Mouse (Mus musculus): ENCODE results near the gene Esyt2. TPM values are rescaled to one million over a fixed set of nuclear protein-coding genes. Genes with fewer than 3 reads are reported as not detected.
A peak's percentile ranks its signal among the peaks of the same experiment; 100 is the strongest.

Gene Esyt2
- 13.0 and 15.1 TPM in 2 replicates for polyA plus RNA-seq (2011; ENCODE audit: insufficient read depth, insufficient read length, low replicate concordance, missing spikeins)

DNA sequence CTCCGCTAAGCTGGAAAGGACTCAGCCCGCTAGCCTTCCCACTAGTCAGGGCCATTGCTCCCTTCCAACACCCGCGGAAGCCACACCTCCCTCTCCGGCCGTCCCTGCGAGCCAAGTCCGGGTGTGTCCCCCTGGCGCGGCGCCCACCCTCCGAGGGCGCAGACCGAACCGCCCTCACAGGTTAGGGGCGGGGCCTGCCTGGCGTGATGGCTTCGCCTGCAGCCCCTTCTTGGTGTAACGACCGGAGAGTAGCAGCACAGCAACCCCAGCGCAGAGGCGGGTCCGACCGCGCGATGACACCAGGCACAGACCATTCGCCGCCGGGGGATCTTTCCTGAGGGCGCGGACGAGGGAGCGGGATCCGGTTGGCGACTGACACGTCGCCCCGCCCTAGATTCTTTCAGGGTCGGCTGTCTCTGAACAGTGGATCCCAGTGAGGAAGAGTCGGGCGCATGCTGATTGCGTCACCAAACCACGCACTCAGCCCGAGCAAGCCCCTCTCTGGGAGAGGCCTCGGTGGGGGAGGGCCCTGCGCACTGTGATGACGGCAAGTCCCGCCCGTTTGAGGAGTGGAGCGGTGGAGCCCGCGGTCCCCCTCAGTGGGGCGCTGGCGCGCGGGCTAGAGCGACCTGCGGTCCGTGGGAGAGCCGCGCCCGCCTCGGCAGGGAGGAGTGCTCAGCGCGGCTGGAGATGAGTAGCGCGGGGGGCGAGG is at the start of gene Esyt2:
Gene Esyt2, plus strand, starts transcription at position 544 of the 712 bp plus-strand sequence.
- peak within 1 kb of the TSS; percentile 99 for H3K27ac ChIP-seq (ENCODE audit: control insufficient read depth, insufficient read depth, low read depth, low read length, poor library complexity)
- peak within 1 kb of the TSS; percentile 90 for H3K4me3 ChIP-seq (replicated peaks; ENCODE audit: control insufficient read depth, low read depth, low read length)
- under 1% methylated on average over 68 of the region's 68 CpGs for WGBS
- H3K4me1 ChIP-seq (ENCODE audit: control insufficient read depth, insufficient read depth, low read length) = no peaks in the 10 kb centered on the region
- peak; percentile 42; the same call in 1 of the 2 replicates for TF ChIP-seq CTCF (IDR thresholded peaks at IDR 0.05; ENCODE audit: control insufficient read depth, insufficient read depth, low read length)
- peak; percentile 96 for TF ChIP-seq POLR2A (IDR thresholded peaks at IDR 0.05; ENCODE audit: borderline replicate concordance, control insufficient read depth, low read depth, low read length)

DNA sequence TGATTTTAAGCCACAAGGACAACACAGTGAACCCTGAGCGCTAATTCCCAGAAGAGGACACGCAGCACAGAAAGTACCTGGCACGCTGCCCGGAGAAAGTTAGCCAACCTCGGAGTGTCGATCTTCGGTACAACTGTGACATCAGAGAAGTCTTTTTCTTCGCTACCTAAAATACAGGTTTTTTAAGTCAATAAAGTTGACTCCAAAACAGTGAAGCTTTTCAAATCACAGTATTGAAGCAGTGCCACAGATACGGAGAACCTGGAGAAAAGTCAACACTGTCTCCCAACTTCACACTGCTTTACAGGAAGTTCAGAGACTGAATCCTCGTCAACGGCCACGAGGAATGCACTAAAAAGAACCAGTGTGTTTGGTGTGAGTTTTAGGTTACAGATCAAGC is 49.4 kb upstream of the Esyt2 start:
- Histone ChIP-seq H3K27ac (ENCODE audit: control insufficient read depth, insufficient read depth, low read depth, low read length, poor library complexity) (no peak overlapping the region), H3K4me3 (replicated peaks; ENCODE audit: control insufficient read depth, low read depth, low read length) (no peak overlapping the region), H3K4me1 (ENCODE audit: control insufficient read depth, insufficient read depth, low read length) (no peaks in the 10 kb centered on the region)
- TF ChIP-seq POLR2A (IDR thresholded peaks at IDR 0.05; ENCODE audit: borderline replicate concordance, control insufficient read depth, low read depth, low read length) = no peak
- no peak for TF ChIP-seq CTCF (IDR thresholded peaks at IDR 0.05; ENCODE audit: control insufficient read depth, insufficient read depth, low read length)
- WGBS = 74% methylated on average over 12 of the region's 12 CpGs

DNA sequence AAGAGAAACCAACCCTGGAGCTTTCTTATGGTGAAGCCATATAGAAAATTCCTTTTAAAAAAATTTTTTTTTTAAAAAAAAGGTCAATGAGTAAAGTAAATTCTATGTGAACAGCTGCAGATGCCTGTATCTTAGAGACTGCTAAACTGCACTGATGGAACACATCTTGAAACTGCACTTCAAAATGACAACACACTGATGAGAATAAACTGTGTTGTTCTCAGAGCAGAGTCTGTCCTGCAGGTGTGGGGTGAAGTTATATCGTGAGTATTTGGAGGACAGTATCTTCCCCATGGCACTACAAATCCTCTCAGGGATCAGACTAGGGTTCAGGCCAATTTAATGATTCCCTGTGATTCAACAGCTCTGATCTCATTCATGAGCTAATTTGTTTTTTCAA is 48.9 kb upstream of the Esyt2 start:
- 80% methylated on average over 1 of the region's 1 CpGs for WGBS
- Histone ChIP-seq H3K27ac (ENCODE audit: control insufficient read depth, insufficient read depth, low read depth, low read length, poor library complexity) (no peak overlapping the region), H3K4me1 (ENCODE audit: control insufficient read depth, insufficient read depth, low read length) (no peaks in the 10 kb centered on the region), H3K4me3 (replicated peaks; ENCODE audit: control insufficient read depth, low read depth, low read length) (no peak overlapping the region)
- no peak for TF ChIP-seq CTCF (IDR thresholded peaks at IDR 0.05; ENCODE audit: control insufficient read depth, insufficient read depth, low read length)
- TF ChIP-seq POLR2A (IDR thresholded peaks at IDR 0.05; ENCODE audit: borderline replicate concordance, control insufficient read depth, low read depth, low read length) = no peak

DNA sequence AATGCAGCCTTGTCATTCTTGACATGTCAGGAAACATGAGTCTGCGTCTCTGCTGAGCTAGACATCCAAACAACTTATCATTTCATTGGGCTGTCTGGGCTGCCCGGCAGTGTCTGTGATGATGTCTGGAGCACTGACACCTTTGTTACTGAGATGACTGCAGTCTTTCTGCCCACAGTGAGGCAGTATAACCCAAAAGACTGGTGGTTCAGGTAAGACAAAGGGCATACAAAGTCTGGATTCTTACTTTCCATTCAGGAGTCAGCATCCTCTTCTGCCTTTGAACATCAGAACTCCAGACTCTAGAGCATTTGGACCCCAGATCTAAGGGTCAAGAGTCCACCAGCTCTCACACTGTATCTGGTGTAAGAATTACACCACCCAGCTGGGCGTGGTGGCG is 45.6 kb upstream of the Esyt2 start:
- 81% methylated on average over 4 of the region's 4 CpGs for WGBS
- Histone ChIP-seq H3K4me1 (ENCODE audit: control insufficient read depth, insufficient read depth, low read length) (no peaks in the 10 kb centered on the region), H3K4me3 (replicated peaks; ENCODE audit: control insufficient read depth, low read depth, low read length) (no peak overlapping the region), H3K27ac (ENCODE audit: control insufficient read depth, insufficient read depth, low read depth, low read length, poor library complexity) (no peak overlapping the region)
- no peak for TF ChIP-seq CTCF (IDR thresholded peaks at IDR 0.05; ENCODE audit: control insufficient read depth, insufficient read depth, low read length)
- TF ChIP-seq POLR2A (IDR thresholded peaks at IDR 0.05; ENCODE audit: borderline replicate concordance, control insufficient read depth, low read depth, low read length) = no peak

DNA sequence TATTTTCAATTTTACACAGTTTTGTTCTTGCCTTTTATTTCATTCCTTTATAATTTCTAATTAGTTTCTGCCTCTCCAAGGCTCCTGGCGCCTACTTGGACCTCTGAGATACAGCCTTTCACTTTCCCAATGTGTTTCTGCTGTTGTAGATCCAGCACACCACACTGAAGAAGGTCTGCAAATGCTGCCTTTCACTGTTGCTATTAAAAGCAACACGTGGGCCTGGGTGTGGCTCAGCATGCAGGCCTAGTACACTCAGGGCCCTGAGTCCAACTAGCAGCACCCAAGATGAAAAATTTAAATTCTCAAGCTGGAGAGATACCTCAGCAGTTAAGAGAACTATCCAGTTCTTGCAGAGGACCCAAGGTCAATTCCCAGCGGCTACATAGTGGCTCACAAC is 44.3 kb upstream of the Esyt2 start:
- 80% methylated on average over 3 of the region's 3 CpGs for whole genome bisulfite sequencing
- H3K4me1 ChIP-seq (ENCODE audit: control insufficient read depth, insufficient read depth, low read length) = no peaks in the 10 kb centered on the region
- no peak overlapping the region for H3K27ac ChIP-seq (ENCODE audit: control insufficient read depth, insufficient read depth, low read depth, low read length, poor library complexity)
- TF ChIP-seq POLR2A (IDR thresholded peaks at IDR 0.05; ENCODE audit: borderline replicate concordance, control insufficient read depth, low read depth, low read length) = no peak
- TF ChIP-seq CTCF (IDR thresholded peaks at IDR 0.05; ENCODE audit: control insufficient read depth, insufficient read depth, low read length) = no peak
- H3K4me3 ChIP-seq (replicated peaks; ENCODE audit: control insufficient read depth, low read depth, low read length) = no peak overlapping the region

DNA sequence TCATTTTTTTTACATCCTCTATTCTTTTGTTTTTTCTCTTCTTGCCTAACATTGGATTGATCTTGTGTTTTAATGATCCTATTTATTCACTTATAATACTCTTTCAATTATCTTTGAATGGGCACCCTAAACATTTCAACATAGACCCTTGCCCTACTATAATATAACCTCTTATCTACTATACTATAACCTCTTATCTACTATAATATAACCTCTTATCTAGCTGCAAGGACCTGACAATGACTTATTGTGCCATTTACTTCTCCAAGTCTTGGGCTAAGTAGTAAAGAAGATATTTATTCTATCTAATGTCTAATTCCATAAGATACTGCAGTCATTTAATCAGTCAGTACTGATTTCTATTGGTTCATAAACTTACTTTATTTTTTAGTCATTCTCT is 42.6 kb upstream of the Esyt2 start:
- Histone ChIP-seq H3K27ac (ENCODE audit: control insufficient read depth, insufficient read depth, low read depth, low read length, poor library complexity) (no peak overlapping the region), H3K4me3 (replicated peaks; ENCODE audit: control insufficient read depth, low read depth, low read length) (no peak overlapping the region), H3K4me1 (ENCODE audit: control insufficient read depth, insufficient read depth, low read length) (no peaks in the 10 kb centered on the region)
- no peak for TF ChIP-seq CTCF (IDR thresholded peaks at IDR 0.05; ENCODE audit: control insufficient read depth, insufficient read depth, low read length)
- TF ChIP-seq POLR2A (IDR thresholded peaks at IDR 0.05; ENCODE audit: borderline replicate concordance, control insufficient read depth, low read depth, low read length) = no peak

DNA sequence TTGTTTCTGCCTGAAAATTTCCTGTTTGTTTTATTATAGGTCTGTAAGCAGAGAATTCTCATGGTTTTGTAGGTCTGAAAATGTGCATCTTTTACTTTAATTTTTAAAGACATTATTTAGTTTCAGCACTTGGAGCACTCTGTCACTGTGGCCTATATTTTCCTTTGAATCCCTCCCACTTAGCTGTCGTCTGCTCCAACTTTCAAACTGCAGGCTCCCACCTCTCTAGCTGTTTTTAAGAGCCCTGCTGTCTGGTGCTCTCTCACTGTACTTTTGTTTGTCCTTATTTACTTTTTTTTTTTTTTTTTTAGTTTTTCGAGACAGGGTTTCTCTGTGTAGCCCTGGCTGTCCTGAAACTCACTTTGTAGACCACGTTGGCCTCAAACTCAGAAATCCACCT is 42.2 kb upstream of the Esyt2 start:
- WGBS = 83% methylated on average over 3 of the region's 3 CpGs
- H3K4me3 ChIP-seq (replicated peaks; ENCODE audit: control insufficient read depth, low read depth, low read length) = no peak overlapping the region
- H3K4me1 ChIP-seq (ENCODE audit: control insufficient read depth, insufficient read depth, low read length) = no peaks in the 10 kb centered on the region
- no peak for TF ChIP-seq POLR2A (IDR thresholded peaks at IDR 0.05; ENCODE audit: borderline replicate concordance, control insufficient read depth, low read depth, low read length)
- no peak for TF ChIP-seq CTCF (IDR thresholded peaks at IDR 0.05; ENCODE audit: control insufficient read depth, insufficient read depth, low read length)
- no peak overlapping the region for H3K27ac ChIP-seq (ENCODE audit: control insufficient read depth, insufficient read depth, low read depth, low read length, poor library complexity)

DNA sequence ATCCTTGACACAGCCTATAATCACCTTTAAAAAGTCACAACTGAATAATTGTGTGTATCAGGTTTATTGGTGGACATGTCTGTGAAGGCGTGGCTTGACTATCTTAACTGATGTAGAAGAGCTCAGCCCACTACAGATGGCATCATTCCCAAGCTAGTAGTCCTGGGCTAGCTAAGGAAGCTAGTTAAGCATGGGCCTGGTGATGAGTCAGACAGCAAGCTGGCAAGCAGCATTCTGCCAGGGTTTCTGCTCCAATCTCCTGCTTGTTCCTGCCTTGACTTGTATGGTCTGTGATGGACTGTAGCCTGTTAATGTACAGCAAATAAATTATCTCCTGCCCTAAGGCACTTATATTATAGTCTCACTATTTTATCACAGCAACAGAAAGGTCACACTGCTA is 36.4 kb upstream of the Esyt2 start:
- Histone ChIP-seq H3K27ac (ENCODE audit: control insufficient read depth, insufficient read depth, low read depth, low read length, poor library complexity) (no peak overlapping the region), H3K4me1 (ENCODE audit: control insufficient read depth, insufficient read depth, low read length) (no peaks in the 10 kb centered on the region), H3K4me3 (replicated peaks; ENCODE audit: control insufficient read depth, low read depth, low read length) (no peak overlapping the region)
- TF ChIP-seq CTCF (IDR thresholded peaks at IDR 0.05; ENCODE audit: control insufficient read depth, insufficient read depth, low read length) (no peak), POLR2A (IDR thresholded peaks at IDR 0.05; ENCODE audit: borderline replicate concordance, control insufficient read depth, low read depth, low read length) (no peak)
- 63% methylated on average over 1 of the region's 1 CpGs for WGBS

Data from bone marrow, adult 2 months (tissue).